Mouse (Mus musculus): ENCODE measurements around the gene Sspn. TPM values are rescaled to one million over a fixed set of nuclear protein-coding genes. Genes with fewer than 3 reads are reported as not detected.
A peak's percentile ranks its signal among the peaks of the same experiment; 100 is the strongest.

The Sspn gene
- total RNA-seq, 2 experiments from 2014 or later = 4.2 TPM

GRCm38 (mm10) chr6:145923594-145923993, 7.8 kb upstream of the Sspn start:
- DNase-seq (ENCODE audit: low spot score in 2 of 2) = no peak
- intact Hi-C loops (cut with DNase I) = no loop called here

GRCm38 (mm10) chr6:145934001-145934696, 2.7 kb downstream of the Sspn start:
- intact Hi-C loops (cut with DNase I) = loop anchor here (1.0 kb wide), 1 partner anchor 68 kb away; no protein-coding TSS in a partner anchor
- peak; percentile 59 to 65 for DNase-seq (ENCODE audit: low spot score in 2 of 2)

- intact Hi-C loops (cut with DNase I) = loop anchor here (1.0 kb wide), 1 partner anchor 68 kb away; no protein-coding TSS in a partner anchor
- DNase-seq (ENCODE audit: low spot score in 2 of 2) = no peak
Observed at GRCm38 (mm10) chr6:145934697-145935240, 3.3 kb downstream of the Sspn start.

- intact Hi-C loops (cut with DNase I) = no loop called here
Observed at GRCm38 (mm10) chr6:145935912-145936311, 4.5 kb downstream of the Sspn start.

GRCm38 (mm10) chr6:145936511-145936910, 5.1 kb downstream of the Sspn start:
- intact Hi-C loops (cut with DNase I) = no loop called here
- no peak for DNase-seq (ENCODE audit: low spot score in 2 of 2)

More at GRCm38 (mm10) chr6:145935912-145936311, 4.5 kb downstream of the Sspn start:
- DNase-seq (ENCODE audit: low spot score in 2 of 2) = no peak

- intact Hi-C loops (cut with DNase I) = no loop called here
- DNase-seq (ENCODE audit: low spot score in 2 of 2) = no peak
Observed at GRCm38 (mm10) chr6:145940852-145941251, 9.4 kb downstream of the Sspn start.

- intact Hi-C loops (cut with DNase I) = no loop called here
- no peak for DNase-seq (ENCODE audit: low spot score in 2 of 2)
Observed at GRCm38 (mm10) chr6:145942263-145942966, 11.0 kb downstream of the Sspn start.

GRCm38 (mm10) chr6:145943414-145943813, 12.0 kb downstream of the Sspn start:
- DNase-seq (ENCODE audit: low spot score in 2 of 2) = no peak
- intact Hi-C loops (cut with DNase I) = no loop called here

GRCm38 (mm10) chr6:145945700-145946344, 14.4 kb downstream of the Sspn start:
- intact Hi-C loops (cut with DNase I) = no loop called here
- no peak for DNase-seq (ENCODE audit: low spot score in 2 of 2)

GRCm38 (mm10) chr6:145949049-145949448, 17.6 kb downstream of the Sspn start:
- DNase-seq (ENCODE audit: low spot score in 2 of 2) = no peak
- intact Hi-C loops (cut with DNase I) = no loop called here

GRCm38 (mm10) chr6:145950626-145951025, 19.2 kb downstream of the Sspn start:
- intact Hi-C loops (cut with DNase I) = no loop called here
- DNase-seq (ENCODE audit: low spot score in 2 of 2) = no peak

GRCm38 (mm10) chr6:145952594-145952993, 21.2 kb downstream of the Sspn start:
- intact Hi-C loops (cut with DNase I) = no loop called here
- DNase-seq (ENCODE audit: low spot score in 2 of 2) = no peak

GRCm38 (mm10) chr6:145953121-145953896, 21.9 kb downstream of the Sspn start:
- no peak for DNase-seq (ENCODE audit: low spot score in 2 of 2)
- intact Hi-C loops (cut with DNase I) = no loop called here

- no peak for DNase-seq (ENCODE audit: low spot score in 2 of 2)
- intact Hi-C loops (cut with DNase I) = no loop called here
Observed at GRCm38 (mm10) chr6:145957427-145957965, 26.1 kb downstream of the Sspn start.

GRCm38 (mm10) chr6:145958070-145958469, 26.6 kb downstream of the Sspn start:
- no peak for DNase-seq (ENCODE audit: low spot score in 2 of 2)
- intact Hi-C loops (cut with DNase I) = no loop called here

- DNase-seq (ENCODE audit: low spot score in 2 of 2) = no peak
- intact Hi-C loops (cut with DNase I) = no loop called here
Observed at GRCm38 (mm10) chr6:145961047-145961446, 29.6 kb downstream of the Sspn start.

- no peak for DNase-seq (ENCODE audit: low spot score in 2 of 2)
- intact Hi-C loops (cut with DNase I) = no loop called here
Observed at GRCm38 (mm10) chr6:145963966-145964365, 32.5 kb downstream of the Sspn start.

- no peak for DNase-seq (ENCODE audit: low spot score in 2 of 2)
- intact Hi-C loops (cut with DNase I) = no loop called here
Observed at GRCm38 (mm10) chr6:145967693-145968092, 36.3 kb downstream of the Sspn start.

GRCm38 (mm10) chr6:145968301-145968818, 36.9 kb downstream of the Sspn start:
- intact Hi-C loops (cut with DNase I) = no loop called here
- DNase-seq (ENCODE audit: low spot score in 2 of 2) = peak; percentile 16 to 30

All from left cerebral cortex, postnatal 36 days (tissue).